Mouse (Mus musculus): ENCODE data around the gene 1700028J19Rik. TPM values are rescaled to one million over a fixed set of nuclear protein-coding genes. Genes with fewer than 3 reads are reported as not detected.
"Not testable (repeated sequence)": the region's sequence is repeated elsewhere in the genome, so short reads cannot be mapped to it uniquely, and the experiment has no call there.

The 1700028J19Rik gene
- polyA plus RNA-seq, 1 experiment from 2014 or later = 0.57 TPM

- DNase-seq (ENCODE audit: low spot score) = no peak
- Histone ChIP-seq H3K27me3 (ENCODE audit: control insufficient read depth, insufficient read depth, low read length) (no peaks in the 10 kb centered on the region), H3K4me3 (ENCODE audit: low read depth, low read length) (no peak within 1 kb of the TSS), H3K9ac (ENCODE audit: low read length) (no peak within 1 kb of the TSS), H3K27ac (replicated peaks) (no peak within 1 kb of the TSS), H3K9me3 (ENCODE audit: control insufficient read depth, low read length) (no peaks in the 10 kb centered on the region), H3K4me2 (replicated peaks; ENCODE audit: low read depth) (no peak within 1 kb of the TSS), H3K4me1 (replicated peaks; ENCODE audit: control insufficient read depth, insufficient read depth) (no peaks in the 10 kb centered on the region), H3K36me3 (ENCODE audit: control insufficient read depth, insufficient read depth, low read length) (no peaks in the 10 kb centered on the region)
- WGBS = 56% methylated on average over 3 of the region's 3 CpGs
- ATAC-seq (ENCODE audit: low FRiP score, low TSS enrichment) = no peak
- TF ChIP-seq CTCF (IDR thresholded peaks at IDR 0.05; ENCODE audit: low read depth) (no peak), EP300 (optimal IDR thresholded peaks at IDR 0.05) (no peak)
These were observed 48.6 kb downstream of the 1700028J19Rik start, which contains the start of gene Klk1b3 for GRCm38 (mm10) chr7:44197891-44198290. Gene Klk1b3 (plus strand): TSS chr7:44198191.

- not testable (repeated sequence) for H3K4me3 ChIP-seq (ENCODE audit: low read depth, low read length); H3K9ac ChIP-seq (ENCODE audit: low read length); DNase-seq (ENCODE audit: low spot score); H3K27ac ChIP-seq (replicated peaks); H3K27me3 ChIP-seq (ENCODE audit: control insufficient read depth, insufficient read depth, low read length); H3K4me2 ChIP-seq (replicated peaks; ENCODE audit: low read depth); ATAC-seq (ENCODE audit: low FRiP score, low TSS enrichment); H3K9me3 ChIP-seq (ENCODE audit: control insufficient read depth, low read length); H3K4me1 ChIP-seq (replicated peaks; ENCODE audit: control insufficient read depth, insufficient read depth); H3K36me3 ChIP-seq (ENCODE audit: control insufficient read depth, insufficient read depth, low read length)
- WGBS = 88% methylated on average over 1 of the region's 1 CpGs
These were observed 53.0 kb downstream of the 1700028J19Rik start for GRCm38 (mm10) chr7:44193466-44193865.

DNA sequence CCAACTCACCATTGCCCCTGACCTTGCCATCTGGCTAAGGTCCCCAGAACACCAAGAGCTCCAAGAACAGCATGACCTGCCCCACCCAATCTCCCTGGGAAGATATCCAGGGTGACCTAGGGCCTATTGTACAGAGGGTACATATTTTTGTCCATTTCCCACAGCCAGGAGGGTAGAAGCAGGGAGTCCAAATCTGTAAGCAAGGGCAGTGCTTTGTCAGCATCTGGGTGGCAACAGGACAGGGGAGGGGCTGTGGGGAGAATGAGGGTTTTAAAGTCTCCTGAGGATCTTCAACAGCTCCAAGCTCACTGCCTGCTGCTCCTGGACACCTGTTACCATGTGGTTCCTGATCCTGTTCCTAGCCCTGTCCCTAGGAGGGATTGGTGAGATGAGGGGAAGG, 58.6 kb downstream of the 1700028J19Rik start, which contains the start of gene Klk1b24:
Klk1b24 (plus strand) TSS at position 301 of the 400 bp plus-strand sequence.
- DNase-seq (ENCODE audit: low spot score); H3K27me3 ChIP-seq (ENCODE audit: control insufficient read depth, insufficient read depth, low read length); H3K4me1 ChIP-seq (replicated peaks; ENCODE audit: control insufficient read depth, insufficient read depth); H3K4me3 ChIP-seq (ENCODE audit: low read depth, low read length); H3K9me3 ChIP-seq (ENCODE audit: control insufficient read depth, low read length); H3K4me2 ChIP-seq (replicated peaks; ENCODE audit: low read depth); ATAC-seq (ENCODE audit: low FRiP score, low TSS enrichment); H3K27ac ChIP-seq (replicated peaks); H3K9ac ChIP-seq (ENCODE audit: low read length); H3K36me3 ChIP-seq (ENCODE audit: control insufficient read depth, insufficient read depth, low read length): not testable (repeated sequence)

GRCm38 (mm10) chr7:44186516-44186915, 60.0 kb downstream of the 1700028J19Rik start:
- not testable (repeated sequence) for H3K4me1 ChIP-seq (replicated peaks; ENCODE audit: control insufficient read depth, insufficient read depth); H3K27me3 ChIP-seq (ENCODE audit: control insufficient read depth, insufficient read depth, low read length); H3K27ac ChIP-seq (replicated peaks); H3K9me3 ChIP-seq (ENCODE audit: control insufficient read depth, low read length); H3K36me3 ChIP-seq (ENCODE audit: control insufficient read depth, insufficient read depth, low read length); H3K9ac ChIP-seq (ENCODE audit: low read length); H3K4me2 ChIP-seq (replicated peaks; ENCODE audit: low read depth); H3K4me3 ChIP-seq (ENCODE audit: low read depth, low read length)
- WGBS = 48% methylated on average over 8 of the region's 8 CpGs
- peak; percentile 76 for DNase-seq (ENCODE audit: low spot score)
- peak; percentile 84; the same call in 1 of the 2 replicates for ATAC-seq (ENCODE audit: low FRiP score, low TSS enrichment)

Other genes starting within 250 kb of the 1700028J19Rik start
- gene Klk1b26, start 234.5 kb downstream of the 1700028J19Rik start, polyA plus RNA-seq (2015; fragmentation: Nextera tagmentation; extraction: Ambion mirVana) = not detected in 2 replicates
- not detected in 2 replicates for gene Klk1b27, start 194.4 kb downstream of the 1700028J19Rik start, polyA plus RNA-seq (2015; fragmentation: Nextera tagmentation; extraction: Ambion mirVana)
- gene Klk1b21, start 144.4 kb downstream of the 1700028J19Rik start, polyA plus RNA-seq (2015; fragmentation: Nextera tagmentation; extraction: Ambion mirVana) = not detected in 2 replicates
- not detected in 2 replicates for gene Klk1b22, start 134.0 kb downstream of the 1700028J19Rik start, polyA plus RNA-seq (2015; fragmentation: Nextera tagmentation; extraction: Ambion mirVana)
- not detected in 2 replicates for gene Klk1b16, start 109.9 kb downstream of the 1700028J19Rik start, polyA plus RNA-seq (2015; fragmentation: Nextera tagmentation; extraction: Ambion mirVana)
- gene Klk1b24, start 58.5 kb downstream of the 1700028J19Rik start, polyA plus RNA-seq (2015; fragmentation: Nextera tagmentation; extraction: Ambion mirVana) = not detected in 2 replicates
- gene Klk1b3, start 48.5 kb downstream of the 1700028J19Rik start, polyA plus RNA-seq (2015; fragmentation: Nextera tagmentation; extraction: Ambion mirVana) = not detected in 2 replicates
- gene Klk1b4, start 39.3 kb downstream of the 1700028J19Rik start, polyA plus RNA-seq (2015; fragmentation: Nextera tagmentation; extraction: Ambion mirVana) = not detected in 2 replicates
- gene Klk1b5, start 30.8 kb downstream of the 1700028J19Rik start, polyA plus RNA-seq (2015; fragmentation: Nextera tagmentation; extraction: Ambion mirVana) = not detected in 2 replicates
- gene Klk1, start 21.3 kb downstream of the 1700028J19Rik start, polyA plus RNA-seq (2015; fragmentation: Nextera tagmentation; extraction: Ambion mirVana) = 9.7 and 10.7 TPM in 2 replicates
- gene Gm36864, start 10.5 kb downstream of the 1700028J19Rik start, polyA plus RNA-seq (2015; fragmentation: Nextera tagmentation; extraction: Ambion mirVana) = 0.13 TPM in 1 of 2 replicates, not detected in the other
- 52.9 and 60.0 TPM in 2 replicates for gene 2410002F23Rik, start within 50 bp of the 1700028J19Rik start, polyA plus RNA-seq (2015; fragmentation: Nextera tagmentation; extraction: Ambion mirVana)
- not detected in 2 replicates for gene Acp4, start 10.7 kb upstream of the 1700028J19Rik start, polyA plus RNA-seq (2015; fragmentation: Nextera tagmentation; extraction: Ambion mirVana)
- gene Gm15517, start 14.8 kb upstream of the 1700028J19Rik start, polyA plus RNA-seq (2015; fragmentation: Nextera tagmentation; extraction: Ambion mirVana) = not detected in 2 replicates
- gene Clec11a, start 60.2 kb upstream of the 1700028J19Rik start, polyA plus RNA-seq (2015; fragmentation: Nextera tagmentation; extraction: Ambion mirVana) = 11.1 and 11.4 TPM in 2 replicates
- 0.53 and 0.61 TPM in 2 replicates for gene Shank1, start 63.6 kb upstream of the 1700028J19Rik start, polyA plus RNA-seq (2015; fragmentation: Nextera tagmentation; extraction: Ambion mirVana)
- 1.2 and 1.4 TPM in 2 replicates for gene Syt3, start 137.4 kb upstream of the 1700028J19Rik start, polyA plus RNA-seq (2015; fragmentation: Nextera tagmentation; extraction: Ambion mirVana)
- gene 1700008O03Rik, start 139.1 kb upstream of the 1700028J19Rik start, polyA plus RNA-seq (2015; fragmentation: Nextera tagmentation; extraction: Ambion mirVana) = 0.68 and 0.75 TPM in 2 replicates
- 0.36 and 0.52 TPM in 2 replicates for gene Lrrc4b, start 182.3 kb upstream of the 1700028J19Rik start, polyA plus RNA-seq (2015; fragmentation: Nextera tagmentation; extraction: Ambion mirVana)
- gene Aspdh, start 218.7 kb upstream of the 1700028J19Rik start, polyA plus RNA-seq (2015; fragmentation: Nextera tagmentation; extraction: Ambion mirVana) = 0.12 and 0.21 TPM in 2 replicates
- 32.8 and 33.7 TPM in 2 replicates for gene Josd2, start 221.3 kb upstream of the 1700028J19Rik start, polyA plus RNA-seq (2015; fragmentation: Nextera tagmentation; extraction: Ambion mirVana)
- 60.7 and 65.5 TPM in 2 replicates for gene Emc10, start 249.8 kb upstream of the 1700028J19Rik start, polyA plus RNA-seq (2015; fragmentation: Nextera tagmentation; extraction: Ambion mirVana)
- gene Fam71e1, start 249.9 kb upstream of the 1700028J19Rik start, polyA plus RNA-seq (2015; fragmentation: Nextera tagmentation; extraction: Ambion mirVana) = 5.9 and 8.3 TPM in 2 replicates

Measured in stomach, postnatal 0 days (tissue).